Mouse (Mus musculus): ENCODE measurements around the gene Mgat3. TPM values are rescaled to one million over a fixed set of nuclear protein-coding genes. Genes with fewer than 3 reads are reported as not detected.

Mgat3 gene
- polyA plus RNA-seq, 1 experiment from 2014 or later: 10.7 TPM

GRCm38 (mm10) chr15:80137945-80138791 lies 35.4 kb upstream of the Mgat3 start:
- no peak overlapping the region for H3K4me3 ChIP-seq
- H3K27ac ChIP-seq (replicated peaks): 0 out of 2 replicates have a peak overlapping the region, but pooled peaks have one; percentile 23
- 69% methylated on average over 17 of the region's 17 CpGs for WGBS
- peaks cover 19% of the 10 kb centered on the region for H3K4me1 ChIP-seq
- no peaks in the 10 kb centered on the region for H3K9me3 ChIP-seq
- H3K4me2 ChIP-seq (replicated peaks): no peak overlapping the region
- H3K27me3 ChIP-seq: no peaks in the 10 kb centered on the region
- H3K36me3 ChIP-seq: peaks cover 11% of the 10 kb centered on the region
- no peak for ATAC-seq (replicated peaks)
- no peak overlapping the region for H3K9ac ChIP-seq (replicated peaks)

DNA sequence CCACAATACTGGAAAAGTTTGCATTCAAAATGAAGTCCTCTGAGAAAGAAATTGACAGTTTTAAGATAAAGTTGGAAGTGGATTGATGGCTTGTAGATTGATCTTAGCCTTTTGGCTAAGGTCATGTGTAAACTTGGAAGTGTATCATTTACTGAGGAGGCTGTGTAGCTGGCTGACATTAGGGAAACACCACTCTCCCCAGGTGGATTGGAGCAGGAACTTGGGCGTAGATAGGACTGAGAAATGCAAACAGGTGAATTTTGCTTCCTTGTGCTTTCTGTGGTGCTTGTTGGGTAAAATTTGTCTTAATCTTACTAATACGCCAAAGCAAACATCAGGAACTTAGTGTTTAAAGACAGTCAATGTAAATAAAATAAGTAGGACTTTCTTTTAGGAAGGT lies 33.2 kb upstream of the Mgat3 start:
- Histone ChIP-seq H3K9ac (replicated peaks) (no peak overlapping the region), H3K27me3 (no peaks in the 10 kb centered on the region), H3K4me3 (no peak overlapping the region), H3K4me2 (replicated peaks) (no peak overlapping the region), H3K36me3 (peaks cover 11% of the 10 kb centered on the region), H3K9me3 (no peaks in the 10 kb centered on the region), H3K27ac (replicated peaks) (no peak overlapping the region), H3K4me1 (0 out of 2 replicates have a peak, but pooled peaks cover 3% of the 10 kb centered on the region)
- WGBS: 99% methylated on average over 2 of the region's 2 CpGs
- no peak for ATAC-seq (replicated peaks)

- no peak for ATAC-seq (replicated peaks)
- H3K4me2 ChIP-seq (replicated peaks): no peak overlapping the region
- H3K9me3 ChIP-seq: no peaks in the 10 kb centered on the region
- 0 out of 2 replicates have a peak, but pooled peaks cover 3% of the 10 kb centered on the region for H3K4me1 ChIP-seq
- H3K36me3 ChIP-seq: peaks cover 11% of the 10 kb centered on the region
- 95% methylated on average over 3 of the region's 3 CpGs for WGBS
- H3K27me3 ChIP-seq: no peaks in the 10 kb centered on the region
- no peak overlapping the region for H3K9ac ChIP-seq (replicated peaks)
- no peak overlapping the region for H3K4me3 ChIP-seq
- H3K27ac ChIP-seq (replicated peaks): no peak overlapping the region
Observed at GRCm38 (mm10) chr15:80140878-80141277, 32.6 kb upstream of the Mgat3 start.

DNA sequence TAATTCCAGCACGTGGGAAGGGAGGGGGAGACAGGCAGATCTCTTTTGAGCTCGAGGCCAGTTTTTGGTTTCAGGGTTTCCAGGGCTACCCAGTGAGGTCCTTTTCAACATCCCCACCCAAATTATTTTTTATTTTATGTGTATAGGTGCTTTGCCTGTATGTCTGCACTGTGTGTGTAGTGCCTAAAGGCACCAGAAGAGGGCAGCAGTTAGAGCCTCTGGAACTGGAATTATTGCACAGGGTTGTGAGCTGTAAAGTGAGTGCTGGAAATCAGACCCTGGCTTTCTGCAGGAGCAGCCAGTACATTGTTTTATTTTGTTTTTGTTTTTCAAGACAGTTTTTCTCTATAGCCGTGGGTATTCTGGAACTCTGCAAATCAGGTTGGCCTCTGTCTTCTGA lies 31.4 kb upstream of the Mgat3 start:
- ATAC-seq (replicated peaks): no peak
- Histone ChIP-seq H3K27me3 (no peaks in the 10 kb centered on the region), H3K27ac (replicated peaks) (no peak overlapping the region), H3K36me3 (peaks cover 11% of the 10 kb centered on the region), H3K9me3 (no peaks in the 10 kb centered on the region), H3K4me3 (no peak overlapping the region), H3K9ac (replicated peaks) (no peak overlapping the region), H3K4me2 (replicated peaks) (no peak overlapping the region), H3K4me1 (0 out of 2 replicates have a peak, but pooled peaks cover 3% of the 10 kb centered on the region)
- 98% methylated on average over 3 of the region's 3 CpGs for WGBS

GRCm38 (mm10) chr15:80143760-80144159 lies 29.8 kb upstream of the Mgat3 start:
- no peaks in the 10 kb centered on the region for H3K27me3 ChIP-seq
- H3K4me2 ChIP-seq (replicated peaks): no peak overlapping the region
- no peak overlapping the region for H3K27ac ChIP-seq (replicated peaks)
- H3K4me1 ChIP-seq: no peaks in the 10 kb centered on the region
- peaks cover 12% of the 10 kb centered on the region for H3K36me3 ChIP-seq
- no peak for ATAC-seq (replicated peaks)
- 95% methylated on average over 6 of the region's 6 CpGs for WGBS
- H3K4me3 ChIP-seq: no peak overlapping the region
- H3K9ac ChIP-seq (replicated peaks): no peak overlapping the region
- no peaks in the 10 kb centered on the region for H3K9me3 ChIP-seq

DNA sequence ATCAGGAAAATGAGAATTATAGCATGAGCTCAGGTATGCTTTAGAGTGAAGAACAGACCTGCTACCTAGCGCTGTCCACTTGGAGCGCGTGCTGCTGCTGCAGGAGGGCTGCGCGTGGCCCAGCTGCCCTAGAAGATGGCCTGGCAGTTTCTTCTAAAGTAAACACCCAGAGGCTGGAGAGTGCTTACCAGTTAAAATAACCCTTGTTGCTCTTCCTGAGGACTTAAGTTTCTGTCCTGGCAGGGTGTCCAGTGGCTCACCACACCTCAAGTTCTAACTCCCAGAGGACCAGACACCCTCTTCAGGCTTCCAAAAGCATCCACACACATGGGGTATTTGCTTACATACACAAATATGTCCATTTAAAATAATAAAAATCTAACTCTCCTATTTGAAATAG lies 28.1 kb upstream of the Mgat3 start:
- no peak overlapping the region for H3K4me3 ChIP-seq
- H3K9me3 ChIP-seq: no peaks in the 10 kb centered on the region
- H3K27me3 ChIP-seq: no peaks in the 10 kb centered on the region
- H3K4me1 ChIP-seq: no peaks in the 10 kb centered on the region
- WGBS: 96% methylated on average over 5 of the region's 5 CpGs
- no peak for ATAC-seq (replicated peaks)
- H3K36me3 ChIP-seq: peaks cover 17% of the 10 kb centered on the region
- H3K27ac ChIP-seq (replicated peaks): no peak overlapping the region
- no peak overlapping the region for H3K4me2 ChIP-seq (replicated peaks)
- H3K9ac ChIP-seq (replicated peaks): no peak overlapping the region

- no peak overlapping the region for H3K27ac ChIP-seq (replicated peaks)
- H3K9ac ChIP-seq (replicated peaks): no peak overlapping the region
- ATAC-seq (replicated peaks): no peak
- H3K36me3 ChIP-seq: peaks cover 16% of the 10 kb centered on the region
- no peak overlapping the region for H3K4me3 ChIP-seq
- H3K4me2 ChIP-seq (replicated peaks): no peak overlapping the region
- no peaks in the 10 kb centered on the region for H3K27me3 ChIP-seq
- H3K9me3 ChIP-seq: no peaks in the 10 kb centered on the region
- WGBS: 73% methylated on average over 6 of the region's 6 CpGs
- H3K4me1 ChIP-seq: no peaks in the 10 kb centered on the region
Observed at GRCm38 (mm10) chr15:80146153-80146552, 27.4 kb upstream of the Mgat3 start.

DNA sequence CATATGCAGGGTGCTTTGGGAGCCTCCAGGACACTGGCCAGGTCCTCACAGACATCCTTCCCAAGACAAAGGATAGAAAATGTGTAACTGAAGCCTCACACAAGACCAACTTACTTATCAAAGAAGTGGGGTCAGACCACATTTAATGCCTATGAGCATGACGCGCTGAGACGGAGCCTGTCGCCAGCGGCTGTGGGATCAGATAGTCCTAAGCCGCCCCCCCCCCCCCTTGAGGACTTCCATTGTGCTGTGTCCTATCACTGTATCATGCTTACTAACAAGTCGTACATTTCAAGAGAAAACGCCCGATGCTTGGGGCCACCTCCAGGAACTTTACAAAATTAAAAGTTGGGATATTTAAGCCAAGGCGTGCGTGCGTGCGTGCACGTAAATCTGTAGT lies 26.4 kb upstream of the Mgat3 start:
- Histone ChIP-seq H3K36me3 (peaks cover 17% of the 10 kb centered on the region), H3K27ac (replicated peaks) (no peak overlapping the region), H3K9me3 (no peaks in the 10 kb centered on the region), H3K4me3 (no peak overlapping the region), H3K9ac (replicated peaks) (no peak overlapping the region), H3K4me2 (replicated peaks) (no peak overlapping the region), H3K27me3 (no peaks in the 10 kb centered on the region), H3K4me1 (no peaks in the 10 kb centered on the region)
- 92% methylated on average over 14 of the region's 14 CpGs for WGBS
- no peak for ATAC-seq (replicated peaks)

- 84% methylated on average over 5 of the region's 5 CpGs for WGBS
Observed at GRCm38 (mm10) chr15:80147511-80147910, 26.0 kb upstream of the Mgat3 start.

GRCm38 (mm10) chr15:80148565-80148964 lies 25.0 kb upstream of the Mgat3 start:
- Histone ChIP-seq H3K27ac (replicated peaks) (no peak overlapping the region), H3K4me2 (replicated peaks) (no peak overlapping the region), H3K9me3 (no peaks in the 10 kb centered on the region), H3K9ac (replicated peaks) (no peak overlapping the region), H3K4me3 (no peak overlapping the region), H3K36me3 (peaks cover 28% of the 10 kb centered on the region), H3K27me3 (no peaks in the 10 kb centered on the region), H3K4me1 (no peaks in the 10 kb centered on the region)
- ATAC-seq (replicated peaks): no peak
- WGBS: 84% methylated on average over 8 of the region's 8 CpGs

More at GRCm38 (mm10) chr15:80147511-80147910, 26.0 kb upstream of the Mgat3 start:
- no peak for ATAC-seq (replicated peaks)
- no peak overlapping the region for H3K9ac ChIP-seq (replicated peaks)
- no peak overlapping the region for H3K4me3 ChIP-seq
- H3K4me1 ChIP-seq: no peaks in the 10 kb centered on the region
- no peak overlapping the region for H3K4me2 ChIP-seq (replicated peaks)
- no peaks in the 10 kb centered on the region for H3K27me3 ChIP-seq
- H3K27ac ChIP-seq (replicated peaks): no peak overlapping the region
- H3K36me3 ChIP-seq: peaks cover 19% of the 10 kb centered on the region
- no peaks in the 10 kb centered on the region for H3K9me3 ChIP-seq

DNA sequence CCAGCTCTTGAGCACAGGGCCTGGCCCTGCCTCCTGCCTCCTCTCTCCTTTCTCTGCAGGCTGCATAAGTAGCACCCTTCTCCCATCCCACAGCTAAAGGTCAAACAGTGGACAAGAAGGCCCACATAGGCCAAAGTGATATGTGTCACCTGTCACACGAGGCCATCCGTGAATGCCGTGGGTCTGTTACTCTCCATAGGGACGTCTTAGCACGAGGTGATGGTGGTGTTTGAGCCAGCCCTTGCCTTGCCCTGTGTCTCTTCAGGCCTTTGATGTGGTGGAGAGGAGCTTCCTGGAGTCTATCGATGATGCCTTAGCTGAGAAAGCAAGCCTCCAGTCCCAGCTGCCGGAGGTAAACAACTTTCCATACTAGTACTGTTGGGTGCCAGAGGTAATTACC lies 24.0 kb upstream of the Mgat3 start:
- no peaks in the 10 kb centered on the region for H3K9me3 ChIP-seq
- WGBS: 97% methylated on average over 7 of the region's 7 CpGs
- H3K9ac ChIP-seq (replicated peaks): no peak overlapping the region
- H3K4me3 ChIP-seq: no peak overlapping the region
- H3K4me1 ChIP-seq: no peaks in the 10 kb centered on the region
- no peaks in the 10 kb centered on the region for H3K27me3 ChIP-seq
- peaks cover 37% of the 10 kb centered on the region for H3K36me3 ChIP-seq
- ATAC-seq (replicated peaks): no peak
- H3K4me2 ChIP-seq (replicated peaks): no peak overlapping the region
- H3K27ac ChIP-seq (replicated peaks): no peak overlapping the region

GRCm38 (mm10) chr15:80152663-80153062 lies 20.9 kb upstream of the Mgat3 start:
- no peak overlapping the region for H3K4me2 ChIP-seq (replicated peaks)
- H3K36me3 ChIP-seq: peaks cover 66% of the 10 kb centered on the region
- no peaks in the 10 kb centered on the region for H3K4me1 ChIP-seq
- WGBS: 96% methylated on average over 10 of the region's 10 CpGs
- no peaks in the 10 kb centered on the region for H3K27me3 ChIP-seq
- H3K9me3 ChIP-seq: no peaks in the 10 kb centered on the region
- no peak overlapping the region for H3K4me3 ChIP-seq
- no peak for ATAC-seq (replicated peaks)
- H3K9ac ChIP-seq (replicated peaks): no peak overlapping the region
- no peak overlapping the region for H3K27ac ChIP-seq (replicated peaks)

- Histone ChIP-seq H3K27ac (replicated peaks) (no peak overlapping the region), H3K9ac (replicated peaks) (no peak overlapping the region), H3K27me3 (no peaks in the 10 kb centered on the region), H3K4me1 (no peaks in the 10 kb centered on the region), H3K4me2 (replicated peaks) (no peak overlapping the region), H3K36me3 (peaks cover 76% of the 10 kb centered on the region), H3K9me3 (no peaks in the 10 kb centered on the region), H3K4me3 (no peak overlapping the region)
- no peak for ATAC-seq (replicated peaks)
- WGBS: 89% methylated on average over 11 of the region's 11 CpGs
Observed at GRCm38 (mm10) chr15:80153757-80154156, 19.8 kb upstream of the Mgat3 start.

Data from forebrain, embryonic 15.5 days (tissue).